Mouse (Mus musculus): ENCODE measurements at regions not wholly inside any gene's neighbourhood (a gene's known extent, or its start where the extent isn't known, plus 50 kb on each side); places are given as distances from the start of the nearest gene placed in this dataset.

- Histone ChIP-seq H3K36me3 (ENCODE audit: control insufficient read depth, insufficient read depth, low read length) (no peaks in the 10 kb centered on the region), H3K27ac (ENCODE audit: control insufficient read depth, insufficient read depth, low read depth, low read length) (no peak overlapping the region), H3K4me3 (ENCODE audit: control insufficient read depth, low read depth, low read length) (no peak overlapping the region), H3K4me1 (ENCODE audit: control insufficient read depth, insufficient read depth, low read length) (no peaks in the 10 kb centered on the region), H3K27me3 (ENCODE audit: control insufficient read depth, insufficient read depth, low read length) (no peaks in the 10 kb centered on the region)
- no peak for TF ChIP-seq POLR2A (IDR thresholded peaks at IDR 0.05; ENCODE audit: control insufficient read depth, low read depth, low read length)
- TF ChIP-seq CTCF (IDR thresholded peaks at IDR 0.05; ENCODE audit: control insufficient read depth, insufficient read depth, insufficient replicate concordance, low read depth, low read length) = no peak
Measured at GRCm38 (mm10) chr12:85542881-85543280, 55.9 kb upstream of the Jdp2 start.

- H3K27ac ChIP-seq (ENCODE audit: control insufficient read depth, insufficient read depth, low read depth, low read length) = no peak overlapping the region
- no peaks in the 10 kb centered on the region for H3K4me1 ChIP-seq (ENCODE audit: control insufficient read depth, insufficient read depth, low read length)
- no peak for TF ChIP-seq CTCF (IDR thresholded peaks at IDR 0.05; ENCODE audit: control insufficient read depth, insufficient read depth, insufficient replicate concordance, low read depth, low read length)
- TF ChIP-seq POLR2A (IDR thresholded peaks at IDR 0.05; ENCODE audit: control insufficient read depth, low read depth, low read length) = no peak
- no peak overlapping the region for H3K4me3 ChIP-seq (ENCODE audit: control insufficient read depth, low read depth, low read length)
- H3K36me3 ChIP-seq (ENCODE audit: control insufficient read depth, insufficient read depth, low read length) = no peaks in the 10 kb centered on the region
- H3K27me3 ChIP-seq (ENCODE audit: control insufficient read depth, insufficient read depth, low read length) = no peaks in the 10 kb centered on the region
Measured at GRCm38 (mm10) chr12:85543520-85543919, 55.3 kb upstream of the Jdp2 start.

- Histone ChIP-seq H3K27me3 (ENCODE audit: control insufficient read depth, insufficient read depth, low read length) (no peaks in the 10 kb centered on the region), H3K4me3 (ENCODE audit: control insufficient read depth, low read depth, low read length) (no peak overlapping the region), H3K36me3 (ENCODE audit: control insufficient read depth, insufficient read depth, low read length) (no peaks in the 10 kb centered on the region), H3K27ac (ENCODE audit: control insufficient read depth, insufficient read depth, low read depth, low read length) (no peak overlapping the region), H3K4me1 (ENCODE audit: control insufficient read depth, insufficient read depth, low read length) (no peaks in the 10 kb centered on the region)
- no peak for TF ChIP-seq POLR2A (IDR thresholded peaks at IDR 0.05; ENCODE audit: control insufficient read depth, low read depth, low read length)
- TF ChIP-seq CTCF (IDR thresholded peaks at IDR 0.05; ENCODE audit: control insufficient read depth, insufficient read depth, insufficient replicate concordance, low read depth, low read length) = no peak
Measured at GRCm38 (mm10) chr12:85544801-85545200, 54.0 kb upstream of the Jdp2 start.

GRCm38 (mm10) chr12:85545718-85546117, 53.1 kb upstream of the Jdp2 start:
- Histone ChIP-seq H3K27ac (ENCODE audit: control insufficient read depth, insufficient read depth, low read depth, low read length) (no peak overlapping the region), H3K4me1 (ENCODE audit: control insufficient read depth, insufficient read depth, low read length) (no peaks in the 10 kb centered on the region), H3K4me3 (ENCODE audit: control insufficient read depth, low read depth, low read length) (no peak overlapping the region), H3K27me3 (ENCODE audit: control insufficient read depth, insufficient read depth, low read length) (no peaks in the 10 kb centered on the region), H3K36me3 (ENCODE audit: control insufficient read depth, insufficient read depth, low read length) (no peaks in the 10 kb centered on the region)
- TF ChIP-seq POLR2A (IDR thresholded peaks at IDR 0.05; ENCODE audit: control insufficient read depth, low read depth, low read length) (no peak), CTCF (IDR thresholded peaks at IDR 0.05; ENCODE audit: control insufficient read depth, insufficient read depth, insufficient replicate concordance, low read depth, low read length) (no peak)

- TF ChIP-seq CTCF (IDR thresholded peaks at IDR 0.05; ENCODE audit: control insufficient read depth, insufficient read depth, insufficient replicate concordance, low read depth, low read length) = no peak
- no peak for TF ChIP-seq POLR2A (IDR thresholded peaks at IDR 0.05; ENCODE audit: control insufficient read depth, low read depth, low read length)
- Histone ChIP-seq H3K4me1 (ENCODE audit: control insufficient read depth, insufficient read depth, low read length) (no peaks in the 10 kb centered on the region), H3K27ac (ENCODE audit: control insufficient read depth, insufficient read depth, low read depth, low read length) (no peak overlapping the region), H3K4me3 (ENCODE audit: control insufficient read depth, low read depth, low read length) (no peak overlapping the region), H3K27me3 (ENCODE audit: control insufficient read depth, insufficient read depth, low read length) (no peaks in the 10 kb centered on the region), H3K36me3 (ENCODE audit: control insufficient read depth, insufficient read depth, low read length) (no peaks in the 10 kb centered on the region)
Measured at GRCm38 (mm10) chr12:85548076-85548475, 50.8 kb upstream of the Jdp2 start.
